Mouse (Mus musculus) cerebellum, postnatal 14 days (tissue): Measurements from ENCODE around the gene Vash1.

Source experiments
- DNase-seq, 2 experiments: peaks; one replicate each; pipeline ENCODE4 v3.0.0; 2021; ENCODE audit warnings: mixed read lengths in 2 of 2

Gene Vash1

GRCm38 (mm10) chr12:86719961-86720639 lies 41.6 kb downstream of the Vash1 start:
- DNase-seq: peak; percentile 34 to 60

GRCm38 (mm10) chr12:86721453-86721852 lies 43.0 kb downstream of the Vash1 start:
- DNase-seq: no peak

- no peak for DNase-seq
Measured at GRCm38 (mm10) chr12:86724300-86724699, 45.8 kb downstream of the Vash1 start.

GRCm38 (mm10) chr12:86725706-86726105 lies 47.2 kb downstream of the Vash1 start:
- DNase-seq: no peak

- peak; percentile 98 to 99 for DNase-seq
Measured at GRCm38 (mm10) chr12:86726120-86726640, 47.7 kb downstream of the Vash1 start, which contains the start of gene Angel1. Gene Angel1, minus strand, starts transcription at chr12:86726460.

GRCm38 (mm10) chr12:86734319-86734810 lies 55.9 kb downstream of the Vash1 start, which contains the start of gene Lrrc74a:
Gene Lrrc74a, plus strand, starts transcription at chr12:86734369.
- DNase-seq: no peak
